ENCODE assay signal across 22 mouse cellular contexts in the genomic region with DNA sequence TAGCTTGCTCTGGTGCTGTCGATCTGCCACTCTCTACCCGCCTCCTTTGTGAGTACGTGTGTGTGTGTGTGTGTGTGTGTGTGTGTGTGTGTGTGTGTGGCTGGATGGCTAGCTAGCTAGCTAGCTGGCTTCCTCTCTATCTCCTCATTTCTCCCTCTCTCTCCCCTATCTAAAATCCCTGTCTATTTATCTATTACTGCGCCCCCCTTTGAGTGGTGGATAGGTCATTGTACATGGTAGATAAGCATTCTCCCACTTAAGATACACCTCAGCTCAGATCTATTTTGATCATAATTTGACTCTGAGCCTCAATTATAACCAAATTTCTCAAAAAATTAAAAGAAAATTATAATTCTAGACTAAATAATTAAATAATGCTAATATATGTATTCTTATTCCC.
DNase-seq lines count a peak whose midpoint lies in the region; ATAC-seq and TF ChIP-seq lines count a peak whose summit lies in the region.
"Had no signal": no experiment of that assay in that cellular context is flagged by ENCODE, and none has a peak within 500 bp of the region (broad histone marks: within the 10 kb centered on the region; RNA-seq: fewer than 3 reads in every experiment).

No protein-coding gene starts in this region.

- intact Hi-C loops in heart, postnatal 10 days (cut with DNase I): no loop called here

- H3K9ac ChIP-seq in heart, embryonic 12.5 days: no peak overlapping the region
- no peak overlapping the region for H3K9ac ChIP-seq in liver, embryonic 13.5 days
- no peak overlapping the region for H3K9ac ChIP-seq in liver, postnatal 0 days (replicated peaks)
- H3K9ac ChIP-seq: embryonic facial prominence, embryonic 15.5 days; heart, embryonic 13.5 days; hindbrain, embryonic 12.5 days had no signal

- DNase-seq in heart, postnatal 10 days: no peak
- no peak for DNase-seq in liver, embryonic 13.5 days
- no peak for DNase-seq in liver, postnatal 0 days
- no peak for DNase-seq in urinary bladder, adult 2 months (ENCODE audit: low spot score)
- DNase-seq in testis, postnatal 14 days (ENCODE audit: low spot score): no peak
- no peak for DNase-seq in cerebellum, postnatal 36 days
- DNase-seq: adrenal gland, adult 2 months; adrenal gland, postnatal 25 days; cerebellum, adult 18-20 months; cerebellum, adult 9-11 months; gastrocnemius, postnatal 10 days; heart, adult 18-20 months; heart, postnatal 4 days had no signal

- TF ChIP-seq EP300 in liver, postnatal 0 days (IDR thresholded peaks at IDR 0.05; ENCODE audit: low read depth): no peak

- H3K9me3 ChIP-seq in heart, embryonic 12.5 days (replicated peaks): no peaks in the 10 kb centered on the region
- no peaks in the 10 kb centered on the region for H3K9me3 ChIP-seq in liver, embryonic 13.5 days (replicated peaks)
- no peaks in the 10 kb centered on the region for H3K9me3 ChIP-seq in liver, postnatal 0 days (ENCODE audit: low read length)
- H3K9me3 ChIP-seq: embryonic facial prominence, embryonic 15.5 days; heart, embryonic 13.5 days; hindbrain, embryonic 12.5 days had no signal

- H3K27ac ChIP-seq in heart, embryonic 12.5 days (ENCODE audit: poor library complexity, severe bottlenecking): no peak overlapping the region
- H3K27ac ChIP-seq in liver, embryonic 13.5 days: peak overlapping the region; percentile 88
- H3K27ac ChIP-seq in liver, postnatal 0 days (ENCODE audit: low read depth): 0 out of 2 replicates have a peak overlapping the region, but pooled peaks have one; percentile 12
- H3K27ac ChIP-seq: embryonic facial prominence, embryonic 15.5 days; heart, embryonic 13.5 days; hindbrain, embryonic 12.5 days had no signal

- no peak for TF ChIP-seq CTCF in liver, postnatal 0 days (IDR thresholded peaks at IDR 0.05; ENCODE audit: low read depth)

- no peaks in the 10 kb centered on the region for H3K4me1 ChIP-seq in heart, embryonic 12.5 days (replicated peaks)
- peaks cover 25% of the 10 kb centered on the region for H3K4me1 ChIP-seq in liver, embryonic 13.5 days (replicated peaks)
- H3K4me1 ChIP-seq in liver, postnatal 0 days (ENCODE audit: insufficient read depth): no peaks in the 10 kb centered on the region
- H3K4me1 ChIP-seq: embryonic facial prominence, embryonic 15.5 days; heart, embryonic 13.5 days; hindbrain, embryonic 12.5 days had no signal

- no peaks in the 10 kb centered on the region for H3K36me3 ChIP-seq in heart, embryonic 12.5 days
- H3K36me3 ChIP-seq in liver, embryonic 13.5 days: no peaks in the 10 kb centered on the region
- H3K36me3 ChIP-seq in liver, postnatal 0 days (replicated peaks; ENCODE audit: insufficient read depth, low read length): no peaks in the 10 kb centered on the region
- H3K36me3 ChIP-seq: embryonic facial prominence, embryonic 15.5 days; heart, embryonic 13.5 days; hindbrain, embryonic 12.5 days had no signal

- WGBS in heart, embryonic 12.5 days: 55% methylated on average over 4 of the region's 4 CpGs
- WGBS in liver, embryonic 13.5 days (ENCODE audit: insufficient replicate concordance): 9% methylated on average over 4 of the region's 4 CpGs
- WGBS in liver, postnatal 0 days (ENCODE audit: insufficient replicate concordance): 48% methylated on average over 4 of the region's 4 CpGs

- no peaks in the 10 kb centered on the region for H3K27me3 ChIP-seq in heart, embryonic 12.5 days (replicated peaks)
- H3K27me3 ChIP-seq in liver, embryonic 13.5 days: no peaks in the 10 kb centered on the region
- no peaks in the 10 kb centered on the region for H3K27me3 ChIP-seq in liver, postnatal 0 days (ENCODE audit: insufficient read depth, low read length)
- H3K27me3 ChIP-seq: embryonic facial prominence, embryonic 15.5 days; heart, embryonic 13.5 days; hindbrain, embryonic 12.5 days had no signal

- no peak overlapping the region for H3K4me2 ChIP-seq in heart, embryonic 12.5 days
- peak overlapping the region; percentile 25; the same call in 1 of the 2 replicates for H3K4me2 ChIP-seq in liver, embryonic 13.5 days
- H3K4me2 ChIP-seq in liver, postnatal 0 days (ENCODE audit: low read depth, low read length): no peak overlapping the region
- H3K4me2 ChIP-seq: embryonic facial prominence, embryonic 15.5 days; heart, embryonic 13.5 days; hindbrain, embryonic 12.5 days had no signal

- no peak overlapping the region for H3K4me3 ChIP-seq in heart, embryonic 12.5 days
- H3K4me3 ChIP-seq in liver, embryonic 13.5 days (replicated peaks): no peak overlapping the region
- no peak overlapping the region for H3K4me3 ChIP-seq in liver, postnatal 0 days (ENCODE audit: low read depth, low read length)
- H3K4me3 ChIP-seq: embryonic facial prominence, embryonic 15.5 days; erythroblast, embryonic 14.5 days; heart, embryonic 13.5 days; hindbrain, embryonic 12.5 days had no signal

- ATAC-seq in heart, embryonic 12.5 days (ENCODE audit: insufficient number of reproducible peaks, low FRiP score): 0 out of 2 replicates have a peak, but pooled peaks have one; percentile 12
- ATAC-seq in liver, embryonic 13.5 days (ENCODE audit: low read depth): peak; percentile 59
- no peak for ATAC-seq in liver, postnatal 0 days
- ATAC-seq: activated CD4-positive, CD25-positive, alpha-beta regulatory T cell, adult 4 months; forebrain, embryonic 16.5 days; hindbrain, embryonic 16.5 days; Patski had no signal
